Mouse (Mus musculus) kidney, adult 9 months (tissue): ENCODE measurements around the gene Pcare.
A peak's percentile ranks its signal among the peaks of the same experiment; 100 is the strongest.
"Not testable (repeated sequence)": the region's sequence is repeated elsewhere in the genome, so short reads cannot be mapped to it uniquely, and the experiment has no call there.

Experiments
- DNase-seq: peaks from one replicate; pipeline ENCODE4 v3.0.0; 2022

The Pcare gene

GRCm38 (mm10) chr17:71752831-71753230 is at the start of gene Pcare:
Gene Pcare, minus strand, starts transcription at chr17:71752894.
- DNase-seq = no peak

- DNase-seq = no peak
These were observed 43.0 kb upstream of the Pcare start for GRCm38 (mm10) chr17:71795521-71796205.

DNA sequence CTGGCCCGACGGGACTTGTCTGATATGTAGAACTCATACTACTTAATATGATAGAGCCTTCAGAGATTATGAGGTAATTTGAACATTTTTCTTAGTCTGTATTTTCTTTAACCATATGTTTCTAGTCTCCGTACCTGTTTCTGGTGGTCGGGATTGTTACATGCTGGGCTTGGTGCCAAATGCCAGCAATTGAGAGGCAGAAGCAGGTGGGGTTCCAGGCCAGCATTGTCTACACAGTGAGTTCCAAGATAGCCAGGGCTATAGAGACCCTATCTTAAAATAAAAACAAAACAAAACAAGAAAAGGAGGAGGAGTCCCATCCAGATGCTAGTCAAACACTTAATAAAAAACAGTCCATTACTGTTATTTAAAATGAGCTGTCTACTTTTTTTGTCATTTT is 38.9 kb upstream of the Pcare start:
- no peak for DNase-seq

DNA sequence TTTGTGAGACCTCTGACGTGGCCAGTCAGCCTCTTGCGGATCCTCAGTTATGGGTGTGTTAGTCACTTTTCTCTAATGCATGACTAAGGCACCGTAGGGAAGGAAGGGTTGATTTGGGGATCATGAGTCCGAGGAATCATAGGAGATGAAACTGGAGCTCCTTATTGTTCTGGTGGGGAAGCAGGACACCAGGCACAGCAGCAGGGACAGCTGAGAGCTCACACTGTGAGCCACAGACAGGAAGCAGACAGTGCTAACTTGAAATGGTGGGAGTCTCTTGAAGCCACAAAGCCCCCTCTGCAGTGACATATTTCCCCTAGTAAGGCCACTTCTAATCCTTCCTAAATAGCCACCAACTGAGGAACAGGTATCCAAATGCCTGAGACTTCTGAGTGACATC is 38.4 kb upstream of the Pcare start:
- no peak for DNase-seq

DNA sequence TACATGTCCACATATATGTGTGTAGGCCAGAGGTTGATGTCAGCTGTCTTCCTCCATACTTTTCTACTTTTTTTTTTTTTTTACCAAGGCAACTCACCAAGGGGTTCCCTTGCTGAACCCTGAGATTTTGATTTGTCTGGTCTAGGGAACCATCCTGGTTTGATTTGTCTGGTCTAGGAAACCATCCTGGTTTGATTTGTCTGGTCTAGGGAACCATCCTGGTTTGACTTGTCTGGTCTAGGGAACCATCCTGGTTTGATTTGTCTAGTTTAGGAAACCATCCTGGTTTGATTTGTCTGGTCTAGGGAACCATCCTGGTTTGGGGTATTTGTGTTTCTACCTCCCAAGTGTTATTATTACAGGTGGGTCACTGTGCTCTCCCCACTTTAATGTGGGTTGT is 33.8 kb upstream of the Pcare start:
- peak; percentile 58 for DNase-seq

- no peak for DNase-seq
These were observed 30.7 kb upstream of the Pcare start for GRCm38 (mm10) chr17:71783366-71783735.

DNA sequence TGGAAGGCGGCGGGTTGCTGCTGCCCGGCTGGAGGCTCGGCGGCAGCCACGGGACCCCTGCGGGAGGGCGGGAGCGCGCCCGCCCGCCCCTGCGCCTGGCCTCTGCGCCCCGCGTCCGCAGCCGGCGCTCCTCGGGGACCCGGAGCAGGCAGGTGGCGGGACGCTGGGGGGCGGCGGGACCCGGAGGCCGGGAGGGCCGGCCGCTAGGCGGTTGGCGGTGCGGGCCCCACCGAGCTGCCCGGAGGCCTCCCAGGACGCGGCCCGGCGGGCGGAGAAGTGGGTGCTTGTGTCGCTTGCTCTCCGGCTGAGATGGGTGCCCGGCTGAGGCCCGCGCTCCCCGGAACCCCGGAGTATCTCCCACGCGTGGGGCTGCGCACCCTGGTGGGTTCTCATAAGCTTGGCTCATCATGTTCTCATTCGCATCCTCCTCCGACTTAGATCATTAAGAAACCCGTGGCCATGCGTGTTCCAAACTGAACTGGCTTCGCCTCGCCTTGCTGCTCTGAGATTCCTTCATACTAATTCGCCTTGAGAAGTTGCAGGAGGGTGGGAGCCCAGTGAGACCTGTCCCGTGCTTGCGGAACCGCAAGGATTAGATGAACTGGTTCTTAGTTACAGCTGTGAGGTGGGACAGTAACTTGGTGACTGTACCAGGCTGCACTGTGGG is 30.1 kb upstream of the Pcare start:
- DNase-seq = no peak

- DNase-seq = peak; percentile 24
These were observed 29.6 kb upstream of the Pcare start for GRCm38 (mm10) chr17:71782242-71782698.

GRCm38 (mm10) chr17:71780945-71781344 is 28.3 kb upstream of the Pcare start:
- no peak for DNase-seq

- DNase-seq = no peak
These were observed 27.8 kb upstream of the Pcare start for GRCm38 (mm10) chr17:71780490-71780889.

GRCm38 (mm10) chr17:71778696-71779095 is 26.0 kb upstream of the Pcare start:
- no peak for DNase-seq

GRCm38 (mm10) chr17:71775279-71775678 is 22.6 kb upstream of the Pcare start:
- DNase-seq = no peak

- no peak for DNase-seq
These were observed 21.5 kb upstream of the Pcare start for GRCm38 (mm10) chr17:71774173-71774572.

- DNase-seq = no peak
These were observed 18.0 kb upstream of the Pcare start for GRCm38 (mm10) chr17:71770696-71771095.

DNA sequence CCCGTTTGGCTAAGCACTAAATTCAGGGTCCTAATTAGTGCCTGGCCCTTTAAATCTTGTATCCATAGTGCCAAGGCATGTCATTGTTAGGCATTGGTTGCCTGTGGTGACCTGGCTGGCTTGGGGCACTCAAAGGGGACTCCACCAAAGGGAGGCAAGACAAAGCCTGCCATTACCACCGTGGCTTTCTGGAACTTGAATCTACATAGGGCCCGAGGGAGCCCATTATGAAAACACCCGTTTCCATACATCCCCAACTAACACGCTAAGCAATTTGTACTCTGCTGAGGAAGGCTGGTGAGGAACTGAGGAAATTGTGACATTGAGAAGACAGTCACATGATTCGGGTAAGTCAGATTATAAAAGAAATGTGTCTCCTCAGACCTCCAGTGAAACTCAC is 16.9 kb upstream of the Pcare start:
- no peak for DNase-seq

DNA sequence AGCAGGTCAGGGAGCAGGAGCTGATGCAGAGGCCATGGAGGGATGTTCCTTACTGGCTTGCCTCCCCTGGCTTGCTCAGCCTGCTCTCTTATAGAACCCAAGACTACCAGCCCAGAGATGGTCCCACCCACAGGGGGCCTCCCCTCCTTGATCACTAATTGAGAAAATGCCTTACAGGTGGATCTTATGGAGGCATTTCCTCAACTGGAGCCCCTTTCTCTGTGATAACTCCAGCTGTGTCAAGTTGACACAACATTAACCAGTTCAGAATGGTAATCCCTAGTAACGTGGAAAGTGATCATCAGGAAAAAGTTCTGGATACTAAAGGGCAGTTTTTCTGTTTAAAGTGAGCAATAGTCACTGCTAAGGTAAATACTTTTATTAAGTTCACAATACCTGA is 15.5 kb upstream of the Pcare start, which contains the start of gene Clip4:
Clip4 (plus strand) TSS at position 301 of the 400 bp plus-strand sequence.
- not testable (repeated sequence) for DNase-seq

- no peak for DNase-seq
These were observed 7.8 kb upstream of the Pcare start for GRCm38 (mm10) chr17:71760536-71760935.

DNA sequence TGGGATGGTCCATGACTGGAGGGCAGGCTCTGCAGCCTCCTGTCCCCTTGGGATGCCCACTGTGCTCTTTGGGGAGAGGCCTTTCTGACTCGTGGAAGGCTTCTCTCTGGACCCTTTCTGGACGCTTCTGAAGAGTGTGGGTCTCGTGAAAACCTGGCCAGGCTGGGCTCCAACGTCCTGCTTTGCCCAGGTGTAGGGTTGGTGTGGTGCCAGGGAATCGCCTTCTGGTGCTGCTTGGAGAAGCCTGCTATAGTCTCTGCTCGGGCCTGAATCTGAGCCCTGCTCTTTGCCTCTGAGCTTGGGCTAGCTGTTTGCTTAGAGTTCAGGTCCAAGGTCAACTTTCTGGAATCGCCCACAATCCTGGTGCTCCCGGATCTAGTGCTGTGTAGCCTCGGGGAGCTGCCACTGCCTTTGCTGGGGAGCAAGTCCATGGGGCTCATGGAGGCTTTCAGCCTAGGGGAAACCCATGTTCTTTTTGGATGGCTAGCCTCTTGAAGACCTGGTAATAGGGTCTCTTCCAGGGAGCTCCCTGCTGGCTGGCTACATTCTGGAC is 3.0 kb downstream of the Pcare start:
- DNase-seq = no peak

- DNase-seq = no peak
These were observed 5.1 kb downstream of the Pcare start for GRCm38 (mm10) chr17:71747561-71747960.

- DNase-seq = no peak
These were observed 6.6 kb downstream of the Pcare start for GRCm38 (mm10) chr17:71746114-71746513.

DNA sequence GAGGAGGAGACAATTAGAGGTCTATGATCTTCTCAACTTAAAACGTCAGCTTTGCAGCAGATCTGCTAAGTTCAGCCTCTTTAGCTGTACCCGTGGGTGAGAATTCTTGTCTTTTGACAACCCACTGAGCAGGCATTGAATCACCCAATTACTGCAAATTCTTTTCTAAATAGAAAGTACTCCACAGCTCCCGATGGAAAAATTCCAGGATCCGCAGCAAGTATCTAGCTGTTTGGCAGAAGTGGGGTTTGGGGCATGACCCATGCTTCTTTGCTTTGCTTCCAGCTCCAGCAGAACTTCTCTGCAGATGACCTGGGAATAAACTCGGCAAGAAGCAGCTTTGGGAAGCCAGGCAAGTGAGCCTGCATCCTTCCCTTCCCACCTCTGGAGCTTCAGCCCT is 9.8 kb downstream of the Pcare start:
- DNase-seq = peak; percentile 5

GRCm38 (mm10) chr17:71742156-71742555 is 10.5 kb downstream of the Pcare start:
- no peak for DNase-seq

DNA sequence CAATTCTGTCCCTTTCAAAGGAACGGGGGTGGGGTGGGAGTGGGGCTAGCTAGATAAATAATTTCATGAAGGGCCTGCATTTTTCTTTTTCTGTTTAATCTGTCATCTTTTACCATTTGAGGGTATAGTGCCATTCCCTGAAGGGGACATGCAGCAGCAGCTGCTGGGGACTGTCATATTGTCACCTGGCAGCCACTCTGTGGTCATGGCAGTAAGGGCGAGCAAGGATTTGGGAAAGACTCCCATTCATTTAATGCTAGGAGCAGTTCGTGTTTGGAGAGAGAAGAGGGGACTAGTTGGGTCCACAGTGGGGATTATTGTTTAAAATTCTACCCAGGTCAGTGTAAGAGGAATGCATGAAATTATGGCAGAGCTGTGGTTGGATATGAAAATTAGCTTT is 16.3 kb downstream of the Pcare start:
- no peak for DNase-seq

- no peak for DNase-seq
These were observed 22.0 kb downstream of the Pcare start for GRCm38 (mm10) chr17:71730655-71731054.
